21 mouse cellular contexts compared by ENCODE assay signal in the genomic region with DNA sequence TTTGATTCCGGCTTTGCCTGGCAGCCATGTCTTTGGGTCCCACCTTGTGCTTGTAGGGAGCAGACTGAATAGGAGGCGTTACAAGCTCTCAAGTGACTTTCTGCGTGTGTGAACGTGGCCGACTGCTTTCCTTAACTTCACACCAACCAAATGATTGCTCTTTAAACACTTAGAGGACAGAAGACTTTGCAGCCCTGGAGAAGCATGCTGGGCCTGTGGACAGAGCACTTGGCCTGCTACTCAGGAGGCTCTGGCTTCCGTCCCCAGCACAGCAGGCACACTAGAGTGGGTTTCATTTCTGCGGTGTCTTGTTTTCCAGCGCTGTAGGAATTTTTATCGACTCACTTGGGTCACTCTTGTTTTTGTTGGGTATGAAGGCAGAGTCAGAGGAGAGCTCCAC. TPM values are rescaled to one million over a fixed set of nuclear protein-coding genes. Genes with fewer than 3 reads are reported as not detected.
DNase-seq lines count a peak whose midpoint lies in the region; ATAC-seq lines count a peak whose summit lies in the region.
"Had no signal": no experiment of that assay in that cellular context is flagged by ENCODE, and none has a peak within 500 bp of the region (broad histone marks: within the 10 kb centered on the region; RNA-seq: fewer than 3 reads in every experiment).

No protein-coding gene starts in this region.

- intact Hi-C loops in left cerebral cortex, postnatal 36 days (cut with DNase I) = no loop called here

- peaks cover 76% of the 10 kb centered on the region for H3K4me1 ChIP-seq in heart, embryonic 13.5 days
- peaks cover 40% of the 10 kb centered on the region for H3K4me1 ChIP-seq in limb, embryonic 15.5 days
- peaks cover 32% of the 10 kb centered on the region for H3K4me1 ChIP-seq in limb, embryonic 10.5 days
- H3K4me1 ChIP-seq in lung, embryonic 15.5 days = peaks cover 63% of the 10 kb centered on the region

- H3K4me2 ChIP-seq in heart, embryonic 13.5 days = 0 out of 2 replicates have a peak overlapping the region, but pooled peaks have one; percentile 5
- no peak overlapping the region for H3K4me2 ChIP-seq in limb, embryonic 15.5 days
- no peak overlapping the region; the same call in 1 of the 2 replicates for H3K4me2 ChIP-seq in lung, embryonic 15.5 days
- H3K4me2 ChIP-seq: embryonic facial prominence, embryonic 15.5 days; hindbrain, embryonic 13.5 days; kidney, embryonic 15.5 days; liver, embryonic 12.5 days had no signal

- H3K36me3 ChIP-seq in heart, embryonic 13.5 days = peaks cover 68% of the 10 kb centered on the region
- peaks cover 43% of the 10 kb centered on the region for H3K36me3 ChIP-seq in limb, embryonic 15.5 days
- peaks cover 92% of the 10 kb centered on the region for H3K36me3 ChIP-seq in limb, embryonic 10.5 days
- peaks cover 25% of the 10 kb centered on the region; the same call in 1 of the 2 replicates for H3K36me3 ChIP-seq in lung, embryonic 15.5 days

- 38% methylated on average over 9 of the region's 9 CpGs for WGBS in heart, embryonic 13.5 days
- 65% methylated on average over 9 of the region's 9 CpGs for WGBS in limb, embryonic 15.5 days
- 86% methylated on average over 9 of the region's 9 CpGs for WGBS in limb, embryonic 10.5 days
- 47% methylated on average over 9 of the region's 9 CpGs for WGBS in lung, embryonic 15.5 days

- ATAC-seq in heart, embryonic 13.5 days (ENCODE audit: extremely low read depth, insufficient number of reproducible peaks, low FRiP score, low TSS enrichment) = no peak
- ATAC-seq in limb, embryonic 15.5 days (ENCODE audit: insufficient number of reproducible peaks, low FRiP score, low TSS enrichment, low read depth) = no peak
- no peak; the same call in 1 of the 2 replicates for ATAC-seq in lung, embryonic 15.5 days (ENCODE audit: borderline replicate concordance, extremely low read depth, low FRiP score, low TSS enrichment)
- ATAC-seq: forebrain, embryonic 16.5 days; inflammation-experienced regulatory T-cells, adult 6 months; liver, embryonic 12.5 days had no signal

- H3K4me3 ChIP-seq in heart, embryonic 13.5 days = no peak overlapping the region
- H3K4me3 ChIP-seq in limb, embryonic 15.5 days = no peak overlapping the region
- H3K4me3 ChIP-seq in limb, embryonic 10.5 days = no peak overlapping the region
- H3K4me3 ChIP-seq in lung, embryonic 15.5 days = no peak overlapping the region
- H3K4me3 ChIP-seq: embryonic facial prominence, embryonic 15.5 days; hindbrain, embryonic 13.5 days; kidney, embryonic 15.5 days; left cerebral cortex, adult 2 months; liver, embryonic 12.5 days; midbrain, embryonic 10.5 days had no signal

- no peak for DNase-seq in heart, adult 9 months (ENCODE audit: low spot score in 2 of 2)
- no peak for DNase-seq in limb, embryonic 10.5 days (ENCODE audit: low spot score)
- DNase-seq in lung, postnatal 36 days = peak; percentile 57
- no peak for DNase-seq in left cerebral cortex, postnatal 36 days (ENCODE audit: low spot score in 2 of 2)
- DNase-seq: adrenal gland, postnatal 10 days; cerebellum, postnatal 10 days; kidney, postnatal 4 days; layer of hippocampus, adult 9-11 months; thymus, postnatal 14 days had no signal

- H3K27me3 ChIP-seq in heart, embryonic 13.5 days (replicated peaks) = no peaks in the 10 kb centered on the region
- no peaks in the 10 kb centered on the region for H3K27me3 ChIP-seq in limb, embryonic 15.5 days
- H3K27me3 ChIP-seq in limb, embryonic 10.5 days (ENCODE audit: low read depth, poor library complexity, severe bottlenecking) = no peaks in the 10 kb centered on the region
- H3K27me3 ChIP-seq in lung, embryonic 15.5 days = no peaks in the 10 kb centered on the region
- H3K27me3 ChIP-seq: embryonic facial prominence, embryonic 15.5 days; hindbrain, embryonic 13.5 days; kidney, embryonic 15.5 days; liver, embryonic 12.5 days had no signal

- H3K27ac ChIP-seq in heart, embryonic 13.5 days (replicated peaks) = peak overlapping the region; percentile 62
- H3K27ac ChIP-seq in limb, embryonic 15.5 days = peak overlapping the region; percentile 50; the same call in 1 of the 2 replicates
- H3K27ac ChIP-seq in limb, embryonic 10.5 days = no peak overlapping the region
- peak overlapping the region; percentile 65 for H3K27ac ChIP-seq in lung, embryonic 15.5 days
- H3K27ac ChIP-seq: embryonic facial prominence, embryonic 15.5 days; hindbrain, embryonic 13.5 days; kidney, embryonic 15.5 days; left cerebral cortex, adult 2 months; liver, embryonic 12.5 days; macrophage; midbrain, embryonic 10.5 days had no signal

- H3K9me3 ChIP-seq in heart, embryonic 13.5 days = no peaks in the 10 kb centered on the region
- no peaks in the 10 kb centered on the region for H3K9me3 ChIP-seq in limb, embryonic 15.5 days
- H3K9me3 ChIP-seq in limb, embryonic 10.5 days (replicated peaks) = no peaks in the 10 kb centered on the region
- no peaks in the 10 kb centered on the region for H3K9me3 ChIP-seq in lung, embryonic 15.5 days
- H3K9me3 ChIP-seq: embryonic facial prominence, embryonic 15.5 days; hindbrain, embryonic 13.5 days; kidney, embryonic 15.5 days; liver, embryonic 12.5 days; midbrain, embryonic 10.5 days had no signal

- peak overlapping the region; percentile 41; the same call in 1 of the 2 replicates for H3K9ac ChIP-seq in heart, embryonic 13.5 days
- H3K9ac ChIP-seq in limb, embryonic 15.5 days = no peak overlapping the region
- no peak overlapping the region for H3K9ac ChIP-seq in lung, embryonic 15.5 days
- H3K9ac ChIP-seq: embryonic facial prominence, embryonic 15.5 days; hindbrain, embryonic 13.5 days; kidney, embryonic 15.5 days; liver, embryonic 12.5 days had no signal

RNA-seq across cellular contexts. Expression of a gene that starts 18.8 kb away (rescaled TPM):
- 126 and 137 TPM in 2 replicates for polyA plus RNA-seq in heart, embryonic 13.5 days (2015; fragmentation: Nextera tagmentation; extraction: Ambion mirVana)
- polyA plus RNA-seq in limb, embryonic 15.5 days (2015; fragmentation: Nextera tagmentation; extraction: Ambion mirVana) = 81.5 and 97.3 TPM in 2 replicates
- 122 and 125 TPM in 2 replicates for polyA plus RNA-seq in limb, embryonic 10.5 days (2016; fragmentation: Nextera tagmentation; extraction: Ambion mirVana)
- 123 and 129 TPM in 2 replicates for polyA plus RNA-seq in lung, embryonic 15.5 days (2015; fragmentation: Nextera tagmentation; extraction: Ambion mirVana)
- total RNA-seq in left cerebral cortex, postnatal 36 days (2021) = 10 to 100 TPM; 68.4 to 79.1 TPM

RNA-seq across cellular contexts. Expression of a gene that starts 39.7 kb away (rescaled TPM):
- 14.7 and 15.3 TPM in 2 replicates for polyA plus RNA-seq in heart, embryonic 13.5 days (2015; fragmentation: Nextera tagmentation; extraction: Ambion mirVana)
- polyA plus RNA-seq in limb, embryonic 15.5 days (2015; fragmentation: Nextera tagmentation; extraction: Ambion mirVana) = 21.7 and 23.3 TPM in 2 replicates
- 15.1 and 21.0 TPM in 2 replicates for polyA plus RNA-seq in limb, embryonic 10.5 days (2016; fragmentation: Nextera tagmentation; extraction: Ambion mirVana)
- polyA plus RNA-seq in lung, embryonic 15.5 days (2015; fragmentation: Nextera tagmentation; extraction: Ambion mirVana) = 21.2 and 25.1 TPM in 2 replicates
- total RNA-seq in left cerebral cortex, postnatal 36 days (2021) = 10 to 100 TPM; 86.2 to 93.0 TPM
